Mouse (Mus musculus) spleen, postnatal 14 days (tissue): ENCODE results near the gene Plekha5.
"Not testable (repeated sequence)": the region's sequence is repeated elsewhere in the genome, so short reads cannot be mapped to it uniquely, and the experiment has no call there.

Experiments
- DNase-seq, 2 experiments: peaks; one replicate each; pipeline ENCODE4 v3.0.0; 2021 to 2022; ENCODE audit warnings: low spot score in 2 of 2

Plekha5 gene

DNA sequence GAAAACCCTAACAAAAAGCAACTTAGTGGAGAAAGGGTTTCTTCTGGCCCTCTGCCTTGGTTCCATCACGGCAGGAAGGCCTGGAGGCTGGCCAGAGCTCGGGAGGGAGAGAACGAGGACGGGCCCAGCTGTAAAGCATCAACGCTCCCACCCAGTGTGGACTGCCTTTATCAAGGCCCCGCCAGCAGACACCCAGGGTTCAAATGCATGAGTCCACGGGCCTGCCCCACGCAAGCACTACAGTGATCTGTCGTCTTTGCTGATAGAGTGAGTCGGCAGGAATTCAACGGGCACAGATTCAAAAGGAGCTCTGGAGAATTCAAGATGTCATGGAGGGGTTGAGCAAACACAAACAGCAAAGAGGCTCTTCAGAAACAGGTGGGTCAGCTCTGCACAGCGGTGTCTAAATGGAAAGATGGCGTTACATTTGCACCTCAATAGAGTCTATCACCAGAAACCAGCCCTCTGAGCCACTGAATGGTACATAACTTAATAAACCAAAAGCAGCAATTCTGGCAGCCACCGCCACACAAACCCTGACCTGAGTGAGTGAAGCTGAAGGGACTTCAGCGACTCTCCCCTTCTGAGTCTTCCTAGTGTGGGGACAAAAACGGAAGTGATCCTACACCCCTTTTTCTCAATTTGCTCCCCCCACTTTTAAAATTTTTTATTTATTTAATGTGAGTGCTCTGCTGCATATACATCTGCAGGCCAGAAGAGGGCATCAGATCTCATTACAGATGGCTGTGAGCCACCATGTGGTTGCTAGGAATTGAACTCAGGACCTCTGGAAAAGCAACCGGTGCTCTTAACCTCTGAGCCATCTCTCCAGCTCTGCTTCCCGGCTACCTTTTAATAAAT is 153.3 kb downstream of the Plekha5 start:
- no peak for DNase-seq

DNA sequence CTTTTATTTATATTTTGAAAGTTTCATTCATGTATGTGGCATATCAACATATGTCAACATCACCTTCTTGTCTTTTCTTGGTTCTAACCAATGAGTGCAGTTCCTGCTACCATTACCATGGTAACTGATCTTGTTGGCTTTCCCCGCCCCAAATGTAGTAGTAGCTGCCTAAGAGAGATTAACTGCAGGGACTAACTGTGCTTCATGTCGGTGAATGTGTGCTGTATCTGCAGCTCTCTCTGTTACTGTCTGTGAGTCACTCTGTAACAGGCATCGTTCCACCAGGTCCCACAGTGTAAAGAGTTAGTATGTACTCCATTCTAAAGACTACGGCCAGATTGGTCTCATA is 153.9 kb downstream of the Plekha5 start:
- no peak for DNase-seq

DNA sequence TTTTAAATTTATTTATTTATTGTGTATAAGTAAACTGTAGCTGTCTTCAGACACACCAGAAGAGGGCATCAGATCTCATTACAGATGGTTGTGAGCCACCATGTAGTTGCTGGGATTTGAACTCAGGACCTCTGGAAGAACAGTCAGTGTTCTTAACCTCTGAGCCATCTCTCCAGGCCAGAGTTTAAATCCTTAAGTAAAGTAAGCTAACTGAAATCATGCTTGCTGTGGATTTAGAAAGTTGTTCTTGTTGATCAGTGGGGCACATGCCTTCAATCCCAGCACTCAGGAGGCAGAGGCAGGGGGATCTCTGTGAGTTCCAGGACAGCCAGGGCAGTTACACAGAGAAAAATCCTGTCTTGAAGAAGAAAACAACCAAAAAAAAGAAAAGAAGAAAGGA is 155.1 kb downstream of the Plekha5 start:
- not testable (repeated sequence) for DNase-seq

DNA sequence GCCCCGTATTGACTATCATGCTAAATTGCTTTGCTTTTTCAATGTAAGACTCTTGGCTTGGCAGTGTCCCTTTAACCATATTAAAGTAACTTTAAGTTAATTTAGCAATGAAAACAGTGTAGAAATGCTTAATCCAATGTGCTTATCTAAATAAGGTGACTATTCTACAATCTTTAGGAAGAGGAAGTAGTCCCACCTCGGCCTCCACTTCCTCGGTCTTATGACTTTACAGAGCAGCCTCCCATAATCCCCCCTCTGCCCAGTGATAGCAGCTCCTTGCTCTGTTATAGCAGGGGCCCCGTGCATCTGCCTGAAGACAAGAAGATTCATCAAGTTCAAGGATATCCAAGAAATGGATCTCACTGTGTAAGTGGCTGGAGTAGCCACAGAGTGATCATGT is 156.3 kb downstream of the Plekha5 start:
- no peak for DNase-seq

DNA sequence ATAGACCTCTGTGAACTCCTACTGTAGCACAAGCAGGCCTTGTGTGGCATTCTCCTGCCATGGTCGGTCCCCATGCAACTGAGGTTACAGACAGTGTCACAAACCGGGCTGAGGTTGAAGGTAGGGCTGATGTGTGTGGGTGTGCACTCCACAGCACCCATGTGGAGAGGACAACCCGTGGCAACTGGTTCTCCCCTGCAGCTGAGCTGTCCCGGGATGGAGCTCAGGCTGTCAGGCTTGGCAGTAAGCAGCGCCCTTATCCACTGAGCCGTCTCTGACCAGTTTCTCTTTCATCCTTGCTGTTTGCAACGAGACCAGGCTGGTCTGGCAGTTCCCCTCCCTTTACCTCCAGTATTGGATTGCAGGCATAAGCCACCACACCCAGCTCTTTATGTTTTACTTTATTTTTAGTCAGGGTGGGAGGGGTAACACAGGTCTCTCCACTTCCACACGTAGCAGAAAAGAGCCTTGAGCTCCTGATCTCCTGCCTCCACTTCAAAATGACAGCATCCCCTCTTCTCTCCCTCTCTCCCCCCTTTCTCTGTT is 162.9 kb downstream of the Plekha5 start:
- no peak for DNase-seq

DNA sequence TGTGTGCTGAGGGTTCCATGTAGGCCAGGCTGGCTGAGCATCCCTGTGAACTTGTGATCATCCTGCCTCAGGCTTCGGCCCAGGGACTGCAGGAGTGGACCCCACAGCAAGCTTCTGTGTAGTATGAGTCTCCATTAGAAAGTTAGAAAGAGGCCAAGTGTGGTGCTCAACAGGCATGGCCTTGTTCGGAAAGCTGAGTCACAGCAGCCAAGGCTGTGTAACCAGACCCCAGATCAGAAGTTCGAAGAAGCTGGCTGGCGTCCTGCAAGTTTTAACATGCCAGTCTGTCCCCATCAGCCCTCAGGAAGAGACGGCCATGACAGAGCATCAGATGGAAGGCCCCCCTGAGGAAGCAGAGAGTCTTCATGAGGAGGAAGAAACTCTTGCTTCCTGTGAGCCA is 167.5 kb downstream of the Plekha5 start:
- DNase-seq, result no peak

DNA sequence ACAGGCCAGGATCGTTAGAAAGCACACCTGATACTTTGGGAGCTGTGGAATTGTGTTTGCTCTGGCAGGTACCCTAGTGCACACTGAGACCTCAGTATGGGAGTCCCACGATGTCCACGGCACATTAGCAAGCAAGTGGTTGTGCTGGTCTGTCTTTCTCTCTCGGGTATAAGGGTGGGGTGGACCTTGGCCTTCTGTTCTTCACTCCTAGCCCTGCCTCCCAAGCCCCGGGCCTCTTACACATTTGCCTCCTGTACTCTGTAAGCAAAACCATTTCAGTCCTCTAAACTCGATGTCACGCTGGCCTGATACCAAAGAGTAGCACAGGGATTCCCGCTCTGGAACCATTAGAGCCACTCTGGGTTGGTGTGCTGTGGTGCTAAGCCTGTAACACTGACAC is 168.9 kb downstream of the Plekha5 start:
- no peak for DNase-seq

DNA sequence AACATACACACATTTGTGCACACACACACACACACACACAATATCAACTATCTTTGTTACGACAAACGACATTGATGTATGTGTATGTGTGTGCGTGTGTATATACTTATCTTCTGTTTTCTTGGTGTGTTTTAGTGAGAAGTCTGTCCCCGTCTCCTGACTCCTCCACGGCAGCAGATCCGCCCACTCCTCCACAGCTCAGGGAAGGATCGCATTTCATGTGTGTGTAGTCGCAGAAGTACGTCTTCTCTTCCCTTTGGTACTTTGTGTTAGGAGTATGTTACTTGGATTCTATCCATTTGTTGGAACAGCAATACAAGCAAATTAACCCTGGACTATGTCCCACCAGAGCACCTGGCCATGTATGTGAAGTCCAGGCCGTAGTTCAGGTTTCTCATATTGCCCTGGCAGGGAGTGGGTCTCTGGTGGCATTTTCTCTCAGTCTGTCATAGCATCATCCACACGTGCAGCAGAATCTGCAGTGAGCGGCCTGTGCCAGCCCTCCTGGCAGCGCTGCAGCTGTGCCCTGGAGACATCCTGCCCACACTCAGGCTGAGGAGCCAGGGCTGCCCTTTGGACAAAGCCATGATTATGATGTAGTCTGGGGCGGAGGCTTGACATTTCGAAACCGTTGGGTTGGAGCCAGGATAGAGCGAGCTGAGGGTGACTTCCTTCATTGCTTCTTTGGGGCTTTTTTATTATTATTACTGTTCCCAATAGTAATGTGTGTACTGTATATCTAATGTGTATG is 169.7 kb downstream of the Plekha5 start:
- DNase-seq, result no peak

DNA sequence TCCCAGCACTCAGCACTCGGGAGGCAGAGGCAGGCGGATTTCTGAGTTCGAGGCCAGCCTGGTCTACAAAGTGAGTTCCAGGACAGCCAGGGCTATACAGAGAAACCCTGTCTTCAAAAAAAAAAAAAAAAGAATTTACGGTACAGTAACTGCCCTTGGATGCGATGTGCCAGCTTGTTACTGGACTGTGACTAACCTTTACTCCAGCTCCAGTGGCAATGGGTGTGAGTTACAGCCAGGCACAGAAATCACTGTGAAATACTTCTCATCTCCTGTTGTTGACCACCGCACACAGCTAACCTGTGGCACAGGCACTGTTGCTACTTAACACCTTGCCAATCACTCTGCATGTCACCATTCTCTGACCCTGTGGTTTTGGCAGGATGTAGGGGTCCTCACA is 171.7 kb downstream of the Plekha5 start:
- DNase-seq, result not testable (repeated sequence)

DNA sequence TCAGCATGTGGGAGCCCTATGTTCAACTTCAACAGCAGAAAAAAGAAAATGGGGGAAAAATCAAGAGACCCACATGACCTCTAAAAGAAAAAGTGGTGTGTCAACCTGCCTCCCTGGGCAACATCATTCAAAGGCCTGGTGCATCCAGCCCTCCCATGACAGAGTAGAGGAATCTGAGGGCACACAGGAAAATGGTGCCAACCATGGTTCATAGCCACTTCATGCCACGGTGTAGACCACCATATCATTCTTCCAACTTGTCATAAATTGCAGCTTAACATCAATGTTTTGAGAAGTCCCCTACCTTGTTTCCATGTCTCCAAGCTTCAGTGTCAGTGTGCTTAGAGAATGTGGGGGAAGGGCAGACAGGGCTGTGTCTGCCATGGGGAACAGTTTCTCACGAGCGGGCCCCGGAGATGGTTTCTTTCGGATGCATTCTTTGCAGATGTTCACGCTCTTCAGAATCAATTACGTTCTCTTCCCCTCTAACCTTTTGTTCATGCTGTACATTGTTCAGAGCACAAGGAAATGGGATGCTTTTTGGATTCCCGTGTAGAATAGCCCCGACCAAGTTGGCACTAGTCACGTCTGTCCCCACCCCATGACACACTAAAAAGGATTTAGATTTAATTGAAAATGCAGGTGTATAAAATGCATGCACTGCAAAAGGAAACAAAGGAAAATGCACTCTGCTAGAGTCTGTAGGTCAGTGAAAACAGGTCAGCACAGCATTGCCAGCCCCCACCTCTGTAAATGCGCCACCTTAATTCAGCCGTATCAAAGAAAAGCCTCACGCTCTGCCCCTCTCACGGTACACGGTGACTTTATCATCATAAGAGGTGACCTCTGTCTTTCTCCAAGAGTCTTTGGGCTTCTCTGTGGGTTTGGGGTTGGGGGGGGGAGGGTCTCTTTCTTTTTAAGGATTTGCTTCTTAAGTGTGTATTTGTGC is 173.8 kb downstream of the Plekha5 start:
- DNase-seq, result no peak

DNA sequence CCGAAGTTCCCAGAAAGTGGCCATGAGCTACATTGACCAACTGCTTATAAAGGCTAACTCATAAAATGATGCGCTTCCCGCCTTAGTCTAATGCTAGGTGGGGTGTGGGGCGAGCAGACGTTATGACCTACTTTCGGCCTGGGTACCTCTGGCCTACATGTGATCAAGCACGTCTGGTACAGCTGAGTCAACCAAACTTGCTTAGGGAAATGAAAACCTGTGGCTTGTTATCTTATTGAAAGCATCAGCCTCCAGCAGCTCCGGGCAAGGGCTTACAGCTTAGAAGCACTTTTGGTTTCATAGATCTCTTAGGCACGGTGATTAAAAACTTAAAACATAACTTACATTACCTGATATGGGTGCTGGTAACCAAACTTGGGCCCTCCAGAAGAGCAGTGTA is 174.7 kb downstream of the Plekha5 start:
- DNase-seq, result no peak

DNA sequence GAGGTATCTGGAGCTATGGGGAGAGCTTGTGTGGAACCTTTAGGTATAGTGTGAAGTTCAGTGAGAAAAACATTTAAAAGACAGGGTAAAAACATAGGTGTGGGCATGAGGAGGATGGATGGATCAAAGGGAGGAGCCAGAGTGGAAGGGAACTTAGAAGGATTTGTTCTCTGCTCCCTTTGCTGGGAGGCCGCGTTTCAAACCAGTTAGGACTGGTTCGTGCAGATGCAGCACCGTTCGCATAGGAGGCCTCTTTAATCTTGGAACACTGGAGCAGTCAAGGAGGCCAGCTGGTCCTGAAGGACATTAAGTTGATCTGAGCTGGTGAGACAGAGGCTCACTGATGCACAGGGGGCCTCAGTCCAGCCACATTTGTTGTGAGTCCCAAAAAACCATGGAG is 175.5 kb downstream of the Plekha5 start:
- no peak for DNase-seq

DNA sequence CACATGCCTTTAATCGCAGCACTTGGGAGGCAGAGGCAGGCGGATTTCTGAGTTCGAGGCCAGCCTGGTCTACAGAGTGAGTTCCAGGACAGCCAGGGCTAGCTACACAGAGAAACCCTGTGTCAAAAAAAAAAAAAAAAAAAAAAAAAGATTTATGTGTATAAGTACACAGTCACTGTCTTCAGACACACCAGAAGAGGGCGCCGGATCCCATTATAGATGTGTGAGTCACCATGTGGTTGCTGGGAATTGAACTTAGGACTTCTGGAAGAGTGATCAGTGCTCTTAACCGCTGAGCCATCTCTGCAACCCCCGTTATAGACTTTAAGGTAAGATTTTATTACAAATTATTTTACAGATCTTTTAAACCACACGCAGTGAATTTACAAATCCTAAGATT is 176.8 kb downstream of the Plekha5 start:
- DNase-seq, result not testable (repeated sequence)

DNA sequence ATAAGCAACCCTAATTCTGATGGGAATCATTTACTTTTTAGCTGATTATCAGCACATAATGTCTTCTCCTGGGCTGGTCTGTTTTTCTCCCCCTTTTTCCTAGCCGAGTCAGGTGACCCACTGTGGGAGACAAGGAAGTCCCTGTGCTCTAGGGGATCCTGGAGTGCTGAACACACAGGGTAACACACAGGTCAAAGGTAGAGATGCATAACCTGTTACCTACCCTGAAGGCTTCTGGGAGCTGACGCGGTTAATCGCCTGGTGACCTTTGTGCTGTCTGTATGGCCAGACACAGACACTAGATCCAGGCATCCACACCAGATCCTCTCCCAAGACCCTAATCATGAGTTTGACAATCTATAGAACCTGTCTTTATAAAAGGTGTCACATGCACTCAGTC is 177.3 kb downstream of the Plekha5 start:
- no peak for DNase-seq

DNA sequence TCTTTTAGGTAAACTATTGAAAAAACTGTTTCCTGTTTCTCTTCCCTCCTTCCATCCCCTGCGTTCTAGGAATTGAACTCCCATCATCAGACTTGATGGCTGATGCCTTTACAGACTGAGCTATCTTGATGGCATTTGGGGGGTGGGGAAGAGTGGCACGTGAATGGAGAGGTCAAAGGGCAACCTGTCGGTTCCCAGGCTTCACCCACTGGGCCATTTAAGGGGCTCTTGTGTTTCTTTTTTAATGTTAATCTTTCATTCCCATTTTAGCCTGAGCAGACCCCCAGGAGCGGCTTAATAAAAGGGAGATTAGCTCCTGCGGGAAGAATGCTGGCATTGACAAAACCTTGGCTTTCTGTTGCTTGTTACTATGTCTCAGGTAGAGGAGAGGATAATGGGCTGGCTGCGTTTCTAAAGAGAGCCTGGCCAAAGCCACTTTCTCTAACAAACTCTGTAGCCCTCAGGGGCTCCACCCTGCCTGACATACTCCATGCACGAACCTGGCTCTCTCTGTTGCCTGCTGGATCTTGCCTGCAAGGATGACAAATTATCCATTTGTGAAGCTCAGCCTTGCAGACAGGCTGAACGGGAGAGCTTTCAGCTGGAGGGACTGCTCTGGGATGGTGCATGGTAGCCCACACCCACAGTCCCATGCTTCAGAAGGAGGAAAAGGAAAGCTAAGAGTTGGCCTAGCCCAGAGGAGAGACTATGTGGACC is 179.5 kb downstream of the Plekha5 start:
- DNase-seq, result no peak

DNA sequence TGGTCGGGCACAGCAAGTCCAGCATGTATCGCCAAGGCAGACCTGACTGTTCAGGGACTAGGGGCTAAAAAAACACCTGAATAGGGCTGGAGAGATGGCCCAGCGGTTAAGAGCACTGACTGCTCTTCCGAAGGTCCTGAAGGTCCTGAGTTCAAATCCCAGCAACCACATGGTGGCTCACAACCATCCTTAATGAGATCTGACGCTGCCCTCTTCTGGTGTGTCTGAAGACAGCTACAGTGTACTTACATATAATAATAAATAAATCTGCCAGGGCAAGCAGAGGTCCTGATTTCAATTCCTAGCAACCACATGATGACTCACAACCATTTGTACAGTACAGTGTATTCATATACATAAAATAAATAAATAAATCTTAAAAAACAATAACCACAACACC is 181.3 kb downstream of the Plekha5 start:
- not testable (repeated sequence) for DNase-seq

DNA sequence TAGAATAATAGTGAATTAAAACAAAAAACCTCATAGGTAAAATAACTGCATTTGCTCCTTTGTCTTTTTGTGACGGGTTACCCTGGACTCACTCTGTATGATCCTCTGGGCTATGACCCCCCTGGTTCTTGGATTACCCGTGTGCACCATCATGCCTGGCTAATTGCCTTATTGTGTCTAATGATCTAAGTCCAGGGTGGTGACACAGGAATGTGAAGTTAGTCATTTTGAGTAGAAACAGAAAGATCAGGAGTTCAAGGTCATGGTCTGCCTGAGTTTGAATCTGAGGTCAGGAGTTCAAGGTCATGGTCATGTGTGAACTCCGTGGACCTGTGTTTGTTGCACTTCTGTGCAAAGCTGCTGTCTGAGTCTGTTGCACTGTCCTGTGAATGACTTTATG is 181.9 kb downstream of the Plekha5 start:
- DNase-seq, result no peak

DNA sequence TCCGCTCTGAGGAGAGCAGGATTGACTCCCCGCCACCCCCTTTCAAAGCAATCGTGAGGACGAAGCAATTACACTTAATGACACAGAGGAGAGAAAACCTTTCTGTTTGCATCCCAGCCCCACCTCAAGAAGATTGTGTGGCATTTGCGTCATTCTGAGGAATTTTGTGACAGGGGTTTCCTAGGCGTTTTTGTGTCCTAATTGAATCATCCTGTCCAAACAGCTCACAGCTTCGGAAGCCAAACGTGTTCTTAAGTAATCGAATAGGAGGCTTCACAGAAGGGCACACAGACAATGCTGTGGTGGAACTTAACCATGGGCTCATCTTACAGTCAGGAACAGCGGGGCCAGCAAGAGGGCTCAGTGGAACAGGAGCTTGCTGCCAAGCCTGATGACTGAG is 182.7 kb downstream of the Plekha5 start:
- no peak for DNase-seq

DNA sequence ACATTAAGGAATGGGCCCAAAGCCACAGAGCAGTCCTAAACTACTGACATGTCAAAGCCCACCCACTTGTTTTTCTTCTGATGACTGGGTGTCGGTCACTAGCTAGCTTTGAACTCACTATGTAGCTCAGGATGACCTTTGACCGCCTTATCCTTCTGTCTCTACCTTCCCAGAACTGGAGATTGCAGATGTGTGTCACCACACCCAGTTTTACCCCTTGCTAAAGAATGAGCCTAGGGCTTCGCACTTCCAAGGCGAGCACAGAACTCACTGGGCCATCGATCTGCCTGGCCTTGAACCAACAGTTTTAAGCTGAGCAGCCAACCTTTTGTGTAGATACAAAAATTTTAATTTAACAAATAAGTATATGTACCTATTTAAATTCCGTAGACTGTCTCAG is 184.8 kb downstream of the Plekha5 start:
- DNase-seq, result no peak

DNA sequence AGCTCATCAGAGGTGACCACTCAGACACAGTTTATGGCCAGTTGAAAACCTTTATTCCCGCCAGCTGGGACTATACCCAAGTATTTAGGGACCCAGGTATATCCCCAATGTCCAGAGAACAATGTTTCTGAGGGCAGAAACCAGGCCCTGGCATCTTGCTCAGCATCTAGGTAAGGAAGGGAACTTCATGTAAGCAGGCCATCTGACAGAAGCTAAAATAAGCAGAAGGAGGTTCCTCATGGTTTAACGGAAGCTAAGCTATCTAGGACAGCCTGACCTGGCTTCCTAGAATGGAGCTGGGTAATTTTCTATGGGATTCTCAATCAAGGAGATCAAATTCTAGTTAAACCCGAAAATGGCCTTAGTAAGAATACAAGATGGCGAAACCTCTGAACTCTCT is 185.7 kb downstream of the Plekha5 start:
- DNase-seq, result no peak

DNA sequence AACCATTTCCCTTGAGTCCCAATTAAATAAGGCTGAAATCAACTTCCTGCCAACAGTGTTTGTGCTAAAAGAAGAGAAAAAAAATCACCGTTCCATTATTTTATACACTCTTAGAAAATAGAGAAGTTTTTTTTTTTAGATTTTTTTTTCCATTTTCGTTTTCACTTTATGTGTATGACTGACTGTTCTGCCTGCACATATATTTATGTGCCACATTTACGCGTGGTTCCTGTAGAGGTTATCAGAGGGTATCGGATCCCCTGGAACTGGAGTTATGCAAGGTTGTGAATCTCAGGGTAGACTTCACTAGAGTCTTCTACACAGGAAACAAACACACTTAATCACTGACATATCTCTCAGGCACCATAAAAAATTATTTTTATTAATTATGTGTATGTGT is 186.3 kb downstream of the Plekha5 start:
- DNase-seq, result no peak
